Mouse (Mus musculus) Muller cell, postnatal 12 days (primary cell): ENCODE measurements at regions not wholly inside any gene's neighbourhood (a gene's known extent, or its start where the extent isn't known, plus 50 kb on each side); places are given as distances from the start of the nearest gene placed in this dataset.
"Not testable (repeated sequence)": the region's sequence is repeated elsewhere in the genome, so short reads cannot be mapped to it uniquely, and the experiment has no call there.

ENCODE experiments used
- DNase-seq: peaks from one replicate; pipeline ENCODE4 v3.0.0-alpha.2; 2015; ENCODE audit errors: inconsistent ontology term

- DNase-seq = no peak
Measured at GRCm38 (mm10) chr1:149129767-149130287, 831.3 kb downstream of the Pla2g4a start.

- DNase-seq = no peak
Measured at GRCm38 (mm10) chr1:149129138-149129537, 832.0 kb downstream of the Pla2g4a start.

GRCm38 (mm10) chr1:149127709-149128108 is 833.4 kb downstream of the Pla2g4a start:
- no peak for DNase-seq

GRCm38 (mm10) chr1:149103396-149103795 is 857.7 kb downstream of the Pla2g4a start:
- no peak for DNase-seq

GRCm38 (mm10) chr1:149097426-149097825 is 863.7 kb downstream of the Pla2g4a start:
- DNase-seq = no peak

GRCm38 (mm10) chr1:149074681-149075080 is 886.4 kb downstream of the Pla2g4a start:
- DNase-seq = no peak

GRCm38 (mm10) chr1:149069570-149069969 is 891.5 kb downstream of the Pla2g4a start:
- DNase-seq = no peak

- DNase-seq = not testable (repeated sequence)
Measured at GRCm38 (mm10) chr1:149063011-149063410, 898.1 kb downstream of the Pla2g4a start.

- no peak for DNase-seq
Measured at GRCm38 (mm10) chr1:149038188-149038967, 922.7 kb downstream of the Pla2g4a start.

GRCm38 (mm10) chr1:149028316-149028715 is 932.8 kb downstream of the Pla2g4a start:
- no peak for DNase-seq

GRCm38 (mm10) chr1:149021734-149022133 is 939.4 kb downstream of the Pla2g4a start:
- DNase-seq = no peak

- no peak for DNase-seq
Measured at GRCm38 (mm10) chr1:149021273-149021672, 939.8 kb downstream of the Pla2g4a start.

GRCm38 (mm10) chr1:149014559-149014958 is 946.5 kb downstream of the Pla2g4a start:
- no peak for DNase-seq

- DNase-seq = no peak
Measured at GRCm38 (mm10) chr1:149010767-149011166, 950.3 kb downstream of the Pla2g4a start.

- DNase-seq = peak; percentile 51
Measured at GRCm38 (mm10) chr1:149000092-149000491, 961.0 kb downstream of the Pla2g4a start.

GRCm38 (mm10) chr1:148993586-148993985 is 967.5 kb downstream of the Pla2g4a start:
- DNase-seq = peak; percentile 18

GRCm38 (mm10) chr1:148977377-148977776 is 983.7 kb downstream of the Pla2g4a start:
- DNase-seq = no peak

GRCm38 (mm10) chr1:148965358-148965757 is 995.7 kb downstream of the Pla2g4a start:
- DNase-seq = no peak

GRCm38 (mm10) chr1:148934366-148934765 is 1026.7 kb downstream of the Pla2g4a start:
- no peak for DNase-seq

- DNase-seq = no peak
Measured at GRCm38 (mm10) chr1:148924506-148924905, 1036.6 kb downstream of the Pla2g4a start.

- DNase-seq = no peak
Measured at GRCm38 (mm10) chr1:148917062-148917461, 1044.0 kb downstream of the Pla2g4a start.

- DNase-seq = no peak
Measured at GRCm38 (mm10) chr1:148912819-148913218, 1048.3 kb downstream of the Pla2g4a start.

GRCm38 (mm10) chr1:148904067-148904466 is 1057.0 kb downstream of the Pla2g4a start:
- no peak for DNase-seq
